In genomic region chr11:5861678-5862393, GRCm38 (mm10) we compare ENCODE assay signal across 8 mouse cellular contexts. TPM values are rescaled to one million over a fixed set of nuclear protein-coding genes. Genes with fewer than 3 reads are reported as not detected.
DNase-seq lines count a peak whose midpoint lies in the region; ATAC-seq and TF ChIP-seq lines count a peak whose summit lies in the region.

Gene Aebp1, plus strand, starts transcription at chr11:5861947.

- peaks cover 12% of the 10 kb centered on the region for H3K4me1 ChIP-seq in forebrain, embryonic 15.5 days
- H3K4me1 ChIP-seq in testis, adult 2 months (ENCODE audit: control insufficient read depth, insufficient read depth, low read length) = peaks cover 8% of the 10 kb centered on the region

- H3K27me3 ChIP-seq in forebrain, embryonic 15.5 days = peaks cover 27% of the 10 kb centered on the region
- no peaks in the 10 kb centered on the region for H3K27me3 ChIP-seq in testis, adult 2 months (ENCODE audit: control insufficient read depth, insufficient read depth, low read length)

- 0 out of 2 replicates have a peak, but pooled peaks have one; percentile 27 for TF ChIP-seq POLR2A in testis, adult 2 months (IDR thresholded peaks at IDR 0.05; ENCODE audit: control insufficient read depth, low read depth, low read length)

- no peak within 1 kb of the TSS for H3K27ac ChIP-seq in forebrain, embryonic 15.5 days (replicated peaks)
- H3K27ac ChIP-seq in testis, adult 2 months (ENCODE audit: control insufficient read depth, insufficient read depth, low read depth, low read length) = no peak within 1 kb of the TSS

- peak; percentile 82 for DNase-seq in 3134 (ENCODE audit: extremely low read depth, insufficient read length, low spot score)
- peak; percentile 92 to 96 for DNase-seq in adrenal gland, adult (ENCODE audit: inconsistent age in 2 of 2, low spot score in 1 of 2)
- peak in 1 of 2 experiments; percentile 82 for DNase-seq in left cerebral cortex, postnatal 10 days (ENCODE audit: extremely low spot score in 1 of 2, low spot score in 2 of 2)
- DNase-seq in frontal cortex, postnatal 10 days (ENCODE audit: low spot score in 2 of 2) = no peak

- H3K4me2 ChIP-seq in forebrain, embryonic 15.5 days (replicated peaks) = peak within 1 kb of the TSS; percentile 56

- intact Hi-C loops in left cerebral cortex, postnatal 10 days (cut with DNase I) = no loop called here

- no peak for TF ChIP-seq CTCF in testis, adult 2 months (IDR thresholded peaks at IDR 0.05; ENCODE audit: control insufficient read depth, insufficient read depth, insufficient replicate concordance, low read depth, low read length)

- no peaks in the 10 kb centered on the region for H3K36me3 ChIP-seq in forebrain, embryonic 15.5 days
- H3K36me3 ChIP-seq in testis, adult 2 months (ENCODE audit: control insufficient read depth, insufficient read depth, low read length) = no peaks in the 10 kb centered on the region

- peak within 1 kb of the TSS; percentile 1 for H3K9ac ChIP-seq in forebrain, embryonic 15.5 days (replicated peaks)

- WGBS in forebrain, embryonic 15.5 days = 4% methylated on average over 58 of the region's 59 CpGs

- peak within 1 kb of the TSS; percentile 31 for H3K4me3 ChIP-seq in forebrain, embryonic 15.5 days
- peak within 1 kb of the TSS; percentile 67 for H3K4me3 ChIP-seq in testis, adult 2 months (ENCODE audit: control insufficient read depth, low read depth, low read length)

- peak; percentile 47; the same call in 1 of the 2 replicates for ATAC-seq in forebrain, embryonic 15.5 days (replicated peaks)
- peak; percentile 18 to 57; a peak in 2 of 4 replicates for ATAC-seq in hematopoietic stem cell, adult 5-6 weeks (replicated peaks in 1 of 2; ENCODE audit: insufficient read depth in 1 of 2, low FRiP score in 2 of 2, low TSS enrichment in 1 of 2, low read depth in 1 of 2, poor library complexity in 2 of 2, severe bottlenecking in 2 of 2)
- 0 out of 2 replicates have a peak, but pooled peaks have one; percentile 20 for ATAC-seq in megakaryocyte progenitor cell, adult 5-6 weeks (replicated peaks; ENCODE audit: poor library complexity)

- no peaks in the 10 kb centered on the region for H3K9me3 ChIP-seq in forebrain, embryonic 15.5 days

RNA-seq across cellular contexts. Expression of gene Aebp1, which starts in this region (rescaled TPM):
- 10.0 and 10.4 TPM in 2 replicates for polyA plus RNA-seq in forebrain, embryonic 15.5 days (2015; fragmentation: Nextera tagmentation; extraction: Ambion mirVana)
- total RNA-seq in hematopoietic stem cell, adult 5-6 weeks (2017) = 0.25 and 0.65 TPM in 2 replicates
- total RNA-seq in left cerebral cortex, postnatal 10 days (2021) = 10 to 100 TPM; 14.8 to 16.0 TPM
- not detected in 2 replicates for total RNA-seq in megakaryocyte progenitor cell, adult 5-6 weeks (2015)
- not detected in 2 replicates for total RNA-seq in megakaryocyte progenitor cell, adult 5-6 weeks (2017)
- 5.9 and 8.6 TPM in 2 replicates for polyA plus RNA-seq in testis, adult 2 months (2012; rRNA removed)

Comparison
In these comparisons a context has a peak if more than half of its experiments do, and no peak if none do; other contexts are left out.
1. Peak in ATAC-seq in hematopoietic stem cell, adult 5-6 weeks; RNA of the gene not detected or under 1 TPM.
2. Peak in ATAC-seq in megakaryocyte progenitor cell, adult 5-6 weeks; RNA of the gene not detected or under 1 TPM.
3. DNase-seq: peak in 3134 (single experiment) and adrenal gland, adult (2 of 2); none in frontal cortex, postnatal 10 days (0 of 2).
4. Peak in every context shown above with its lines, with median percentiles within 50 percentile points of each other: ATAC-seq.